Mouse (Mus musculus): ENCODE data around the gene Pitpnm3.
A peak's percentile ranks its signal among the peaks of the same experiment; 100 is the strongest.
"Not testable (repeated sequence)": the region's sequence is repeated elsewhere in the genome, so short reads cannot be mapped to it uniquely, and the experiment has no call there.

Pitpnm3 gene

DNA sequence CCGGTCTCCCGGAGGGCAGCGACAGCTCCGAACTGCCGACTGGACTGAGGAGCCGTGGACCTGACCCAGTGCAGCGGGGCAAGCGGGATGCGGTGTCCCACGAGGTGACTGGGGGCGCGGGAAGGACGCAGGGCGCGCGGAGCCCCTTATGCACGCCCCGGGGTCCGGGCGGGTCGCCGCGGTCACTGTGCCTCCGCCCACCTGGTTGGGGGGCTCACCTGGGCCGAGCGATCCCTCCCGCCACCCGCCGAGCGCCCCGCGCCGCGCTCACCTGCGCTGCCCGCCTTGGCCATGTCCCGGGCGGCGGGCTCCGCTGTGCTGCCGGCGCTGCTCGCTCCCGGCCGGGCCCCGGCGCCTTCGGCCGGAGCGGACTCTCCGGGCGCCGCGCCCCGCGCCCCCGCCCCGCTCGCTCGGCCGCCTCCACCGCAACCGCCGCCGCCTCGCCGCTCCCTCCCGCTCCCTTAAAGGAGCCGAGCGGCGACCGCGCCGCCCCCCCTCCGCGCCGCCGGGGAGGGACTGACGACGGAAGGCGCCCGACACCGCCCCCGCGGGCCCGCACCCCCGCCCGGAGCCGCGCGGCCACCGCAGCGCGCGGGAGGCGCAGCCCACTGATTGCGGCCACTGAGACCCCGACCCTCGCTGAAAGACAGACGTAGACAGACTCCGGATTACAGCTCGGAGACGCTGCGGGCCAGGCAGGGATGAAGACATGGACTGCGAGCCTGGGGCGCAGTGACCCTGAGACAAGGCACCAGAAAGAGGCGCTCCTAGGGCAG lies at the start of gene Pitpnm3:
Pitpnm3 (minus strand) TSS at position 396 of the 776 bp plus-strand sequence.
- peak; percentile 66 for DNase-seq

GRCm38 (mm10) chr11:72184252-72184651 lies 48.7 kb upstream of the Pitpnm3 start:
- no peak for DNase-seq

DNA sequence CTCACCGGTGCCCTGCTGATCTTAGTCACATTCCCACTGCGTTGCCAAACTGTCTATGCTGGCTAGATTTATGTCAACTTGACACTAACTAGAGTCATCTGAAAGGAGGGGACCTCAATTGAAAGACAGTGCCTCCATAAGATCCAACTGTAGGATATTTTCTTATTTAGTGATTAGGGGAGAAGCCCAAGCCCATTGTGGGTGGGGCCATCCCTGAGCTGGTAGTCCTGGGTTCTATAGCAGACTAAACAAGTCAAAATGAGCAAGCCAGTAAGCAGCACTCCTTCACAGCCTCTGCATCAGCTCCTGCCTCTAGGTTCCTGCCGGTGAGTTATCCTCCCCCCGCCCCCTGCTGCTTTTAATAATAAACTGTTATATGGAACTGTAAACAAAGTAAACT lies 45.6 kb upstream of the Pitpnm3 start:
- no peak for DNase-seq

DNA sequence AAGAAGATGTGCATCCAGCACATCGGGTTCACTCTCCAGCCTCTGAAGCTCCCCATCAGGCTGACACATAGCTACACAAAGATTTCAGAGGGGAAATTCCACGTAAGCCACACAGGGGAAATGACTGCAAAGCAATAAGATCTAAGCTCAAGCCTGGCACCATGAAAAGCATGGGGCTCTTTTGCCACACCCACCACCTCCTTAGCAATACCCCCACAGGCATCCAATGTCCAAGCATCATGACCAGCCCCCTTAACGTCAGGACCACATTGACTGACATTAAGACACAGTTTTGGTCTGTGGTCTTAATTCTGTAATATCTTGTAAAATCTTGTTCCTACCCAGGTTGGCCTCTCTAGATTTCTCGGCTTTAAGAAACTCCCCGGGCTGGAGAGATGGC lies 45.0 kb upstream of the Pitpnm3 start:
- no peak for DNase-seq

- DNase-seq, result no peak
Measured at GRCm38 (mm10) chr11:72176553-72176952, 41.0 kb upstream of the Pitpnm3 start.

GRCm38 (mm10) chr11:72175966-72176365 lies 40.4 kb upstream of the Pitpnm3 start:
- DNase-seq, result no peak

GRCm38 (mm10) chr11:72174721-72175120 lies 39.1 kb upstream of the Pitpnm3 start:
- no peak for DNase-seq

GRCm38 (mm10) chr11:72173506-72173905 lies 37.9 kb upstream of the Pitpnm3 start:
- DNase-seq, result no peak

DNA sequence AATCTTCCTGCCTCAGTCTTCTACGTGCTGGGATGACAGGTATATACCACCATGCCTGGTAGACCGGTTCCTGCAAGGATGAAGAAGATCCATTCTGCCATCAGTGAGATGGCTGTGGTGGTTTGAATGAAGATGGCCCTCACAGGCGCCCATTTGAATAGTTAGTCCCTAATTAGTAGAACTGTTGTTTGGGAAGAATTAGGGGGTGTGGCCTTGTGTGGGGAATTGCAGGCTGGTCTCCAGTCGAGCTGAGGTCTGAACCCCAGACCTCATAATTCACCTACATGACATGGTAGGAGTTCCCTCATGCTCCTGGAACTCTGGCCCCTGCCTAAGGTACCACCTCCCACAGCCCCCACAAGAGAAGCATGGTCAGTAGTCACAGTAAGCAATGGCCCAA lies 36.3 kb upstream of the Pitpnm3 start:
- not testable (repeated sequence) for DNase-seq

DNA sequence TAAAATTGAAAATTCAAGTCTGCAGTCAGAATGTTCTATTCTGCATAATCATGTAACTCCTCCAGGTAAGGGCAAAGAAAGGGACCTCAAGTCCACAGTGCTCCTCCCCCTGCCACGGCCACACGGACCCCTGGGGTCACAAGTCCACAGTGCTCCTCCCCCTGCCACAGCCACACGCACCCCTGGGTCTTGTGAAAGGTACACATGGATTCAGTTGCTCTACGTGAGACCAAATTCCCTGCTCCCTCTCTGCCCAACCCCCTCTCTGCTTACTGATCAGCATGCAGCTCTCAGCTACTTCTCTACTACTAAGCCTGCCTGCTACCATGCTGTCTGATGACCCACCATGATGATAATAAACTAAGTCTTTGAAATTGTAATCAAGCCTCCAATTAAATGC lies 34.3 kb upstream of the Pitpnm3 start:
- no peak for DNase-seq

- no peak for DNase-seq
Measured at GRCm38 (mm10) chr11:72163198-72163597, 27.6 kb upstream of the Pitpnm3 start.

GRCm38 (mm10) chr11:72156624-72157023 lies 21.0 kb upstream of the Pitpnm3 start:
- no peak for DNase-seq

- DNase-seq, result no peak
Measured at GRCm38 (mm10) chr11:72155981-72156428, 20.4 kb upstream of the Pitpnm3 start.

- no peak for DNase-seq
Measured at GRCm38 (mm10) chr11:72155186-72155980, 19.8 kb upstream of the Pitpnm3 start.

DNA sequence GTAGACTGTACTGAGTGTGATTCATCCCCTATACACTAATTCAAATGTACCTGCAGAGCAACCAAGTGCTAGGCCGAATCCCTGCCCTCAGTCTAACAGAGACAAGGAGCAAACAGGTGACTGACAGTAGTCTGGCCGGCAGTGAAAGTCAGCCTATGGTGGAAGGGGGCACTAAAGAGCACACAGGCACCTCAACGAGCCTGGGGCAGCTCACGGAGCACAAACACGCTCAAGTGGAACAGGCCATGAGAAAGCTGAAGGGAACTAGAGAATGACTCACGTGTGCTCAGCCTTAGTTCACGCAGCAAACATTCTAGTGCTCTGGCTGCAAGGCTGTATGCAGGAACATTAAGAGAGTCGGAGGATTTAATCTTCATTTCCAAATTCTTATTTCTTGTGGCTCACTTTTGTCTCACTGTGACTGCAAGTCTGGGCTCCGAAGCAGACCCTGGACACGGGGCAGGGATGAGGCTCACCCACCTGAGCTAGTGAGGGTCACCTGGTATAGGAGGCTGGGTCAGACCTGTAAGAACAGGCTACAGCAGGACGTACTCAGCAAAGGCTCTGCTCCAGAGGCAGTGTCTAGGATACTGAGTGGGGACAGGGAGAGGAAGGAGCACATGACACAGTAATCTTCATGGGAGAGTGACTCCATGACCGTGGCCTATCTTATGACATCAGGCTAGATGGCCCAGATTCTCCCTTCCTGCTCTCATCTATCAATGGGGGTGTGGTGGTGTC lies 17.7 kb upstream of the Pitpnm3 start:
- no peak for DNase-seq

DNA sequence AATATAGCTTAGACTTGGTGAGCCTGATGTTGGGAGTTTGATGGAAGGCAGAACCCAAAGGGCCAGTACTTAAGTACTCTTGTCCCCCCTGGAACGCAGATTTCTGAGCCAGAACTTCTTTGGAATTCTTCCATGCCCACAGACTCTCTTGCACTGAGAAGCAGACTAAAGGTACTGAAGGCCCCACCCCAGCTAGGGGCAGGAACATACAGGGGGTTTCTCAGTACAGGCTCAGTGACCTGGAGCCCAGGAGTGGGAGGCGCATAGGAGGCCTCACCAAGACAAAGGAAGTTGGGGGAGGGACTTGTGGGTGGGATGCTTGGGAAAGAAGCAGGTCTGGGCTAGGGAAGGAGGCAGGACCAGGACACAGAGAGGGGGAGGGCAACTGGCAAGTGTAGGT lies 15.5 kb upstream of the Pitpnm3 start:
- DNase-seq, result no peak

DNA sequence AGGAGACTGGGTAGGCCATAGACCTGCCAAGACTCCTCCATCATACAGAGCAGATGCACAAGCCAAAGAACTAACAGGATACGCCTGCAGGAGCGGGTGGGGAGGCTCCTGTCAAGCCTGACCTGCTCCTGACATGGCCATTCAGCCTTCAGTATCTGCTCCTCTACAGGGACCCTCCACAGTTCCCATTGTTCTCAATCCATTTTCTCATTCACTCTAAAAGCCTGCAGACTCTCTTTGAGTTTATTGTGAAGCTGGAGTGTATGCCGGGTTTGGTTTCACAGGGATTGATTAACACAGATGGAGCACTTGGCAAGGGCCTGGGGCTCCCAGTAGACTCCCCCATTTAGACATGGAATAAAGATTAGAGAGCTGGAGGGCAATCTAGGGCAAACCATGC lies 12.3 kb upstream of the Pitpnm3 start:
- DNase-seq, result no peak

DNA sequence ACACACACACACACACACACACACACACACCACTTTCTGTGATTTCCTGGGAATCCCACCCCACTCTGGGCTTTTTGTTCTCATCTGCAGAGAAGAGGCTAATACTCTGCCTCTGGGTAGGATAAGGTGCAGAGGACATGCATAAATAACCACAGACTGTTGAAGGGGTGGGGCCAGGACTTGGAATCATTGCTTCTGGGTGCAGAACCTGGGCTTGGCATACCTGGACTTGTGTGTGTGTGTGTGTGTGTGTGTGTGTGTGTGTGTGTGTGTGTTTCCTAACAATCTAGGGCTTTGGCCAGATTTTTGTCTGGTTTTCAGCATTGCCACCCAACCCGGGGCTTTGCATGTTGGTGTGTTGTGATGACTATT lies 10.3 kb upstream of the Pitpnm3 start:
- peak; percentile 54 for DNase-seq

DNA sequence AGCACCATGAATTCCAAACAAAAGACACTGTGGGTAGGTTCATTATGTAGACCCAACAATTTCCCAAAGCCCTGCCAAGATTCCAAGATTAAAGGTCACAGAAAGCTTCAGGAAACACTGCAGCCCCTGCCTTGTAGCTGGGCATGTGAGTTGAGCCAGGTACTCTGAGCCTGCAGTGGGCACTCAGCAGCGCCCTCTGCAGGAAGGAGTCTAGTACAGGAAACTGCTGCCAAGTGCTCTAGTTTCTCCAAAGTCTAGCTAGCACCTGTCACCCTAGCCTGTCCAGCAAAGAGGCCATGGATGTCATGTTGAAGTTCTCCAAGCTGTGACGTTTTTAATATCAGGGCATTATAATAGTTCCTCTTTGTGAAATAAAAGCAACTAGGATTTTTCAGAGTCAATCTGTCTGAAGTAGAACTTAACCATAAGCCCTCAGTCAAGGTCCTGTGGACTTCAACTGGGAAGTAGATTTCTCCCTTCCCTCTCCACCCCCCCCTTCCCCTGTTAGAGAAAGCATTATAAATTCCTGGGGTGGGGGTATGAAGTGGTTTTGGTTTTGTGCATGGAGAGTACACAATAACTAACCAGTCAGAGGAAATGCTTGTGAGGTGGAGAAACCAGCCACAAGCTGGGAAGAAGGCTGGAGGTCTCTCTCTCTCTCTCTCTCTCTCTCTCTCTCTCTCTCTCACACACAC lies 9.8 kb upstream of the Pitpnm3 start:
- DNase-seq, result peak; percentile 76

DNA sequence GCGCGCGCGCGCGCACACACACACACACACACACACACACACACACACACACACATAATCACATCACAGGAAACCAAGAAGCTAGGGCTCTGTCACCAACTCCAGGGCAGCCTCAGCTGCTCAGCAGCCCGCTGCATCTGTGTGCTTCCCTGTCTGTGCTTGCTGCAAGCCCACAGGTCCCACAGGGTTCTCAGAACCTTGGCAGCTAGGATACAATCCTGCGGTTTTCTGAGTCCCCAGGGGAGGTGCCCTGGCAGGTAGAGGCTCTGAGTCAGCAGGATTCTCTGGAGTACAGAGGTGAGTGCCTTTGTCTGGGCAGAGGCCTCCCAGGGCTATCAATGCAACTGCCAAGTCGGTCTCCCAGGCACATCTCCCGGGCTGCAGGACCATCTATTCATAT lies 7.3 kb upstream of the Pitpnm3 start:
- DNase-seq, result peak; percentile 50

DNA sequence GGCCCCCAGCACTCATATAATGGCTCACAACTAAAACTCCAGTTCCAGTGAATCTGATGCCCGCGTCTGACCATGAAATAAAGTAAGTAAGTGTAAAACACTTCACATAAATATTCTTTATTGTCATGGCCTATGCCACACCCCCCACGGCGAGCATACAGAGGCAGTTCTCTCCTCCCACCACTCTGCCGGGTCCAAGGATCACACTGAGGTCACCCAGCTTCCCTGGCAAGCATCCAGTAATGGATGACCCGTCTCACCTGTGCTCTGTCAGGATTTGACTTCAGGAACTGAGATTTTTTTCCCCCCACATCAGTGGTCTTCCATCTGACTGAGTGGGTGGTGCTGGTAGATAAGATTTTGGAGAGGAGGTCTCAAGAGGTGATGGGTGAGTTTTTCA lies 4.6 kb upstream of the Pitpnm3 start:
- peak; percentile 64 for DNase-seq

GRCm38 (mm10) chr11:72136231-72136982 lies 829 bp upstream of the Pitpnm3 start:
- no peak for DNase-seq

All from kidney, postnatal 10 days (tissue).